Mouse (Mus musculus): ENCODE measurements around the gene Ptprc. TPM values are rescaled to one million over a fixed set of nuclear protein-coding genes. Genes with fewer than 3 reads are reported as not detected.

Gene Ptprc
- total RNA-seq, 1 experiment: 0.49 TPM

DNA sequence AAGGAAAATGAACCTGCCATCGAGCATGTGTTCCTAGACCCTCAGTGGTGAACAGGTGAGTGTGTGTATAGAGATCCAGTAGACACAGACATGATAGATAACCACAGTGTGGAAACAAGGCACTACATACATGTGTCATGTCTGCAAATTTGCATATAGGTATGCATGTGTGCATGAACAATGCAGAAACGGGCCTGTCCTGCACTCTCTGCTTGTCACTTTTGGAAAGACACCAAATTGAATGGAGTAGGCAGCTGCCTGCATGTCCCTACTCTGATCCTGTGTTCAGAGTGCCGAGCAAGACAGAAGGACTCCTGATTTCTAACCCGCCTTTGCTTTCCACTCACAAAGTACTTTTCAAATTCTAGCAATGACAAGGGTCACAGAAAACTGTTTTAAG lies 3.4 kb downstream of the Ptprc start:
- in situ Hi-C loops (cut with MboI; ENCODE audit: low sequenced_read_pairs in 2 of 2, unreplicated experiment in 2 of 2): no loop called here
- Histone ChIP-seq H3K4me1 (ENCODE audit: control insufficient read depth in 2 of 2, insufficient read depth in 2 of 2, low read length in 2 of 2, poor library complexity in 1 of 2) (no peaks in the 10 kb centered on the region), H3K27ac (ENCODE audit: insufficient read depth, low read depth, low read length, poor library complexity, severe bottlenecking) (no peak overlapping the region), H3K4me3 (ENCODE audit: insufficient read depth in 1 of 2, low read depth in 1 of 2, low read length in 2 of 2, poor library complexity in 1 of 2, severe bottlenecking in 1 of 2) (no peak overlapping the region), H3K36me3 (ENCODE audit: control insufficient read depth, insufficient read depth, low read length, poor library complexity, severe bottlenecking) (no peaks in the 10 kb centered on the region), H3K9me3 (ENCODE audit: control insufficient read depth, insufficient read depth, low read depth, low read length) (no peaks in the 10 kb centered on the region), H3K9ac (ENCODE audit: insufficient read depth, low read depth, low read length, poor library complexity, severe bottlenecking) (no peak overlapping the region)
- DNase-seq (ENCODE audit: low read depth, low spot score): no peak
- no peak for TF ChIP-seq HCFC1 (IDR thresholded peaks at IDR 0.05; ENCODE audit: borderline replicate concordance, insufficient read depth, low read length)
- no peak for TF ChIP-seq MAFK (IDR thresholded peaks at IDR 0.05; ENCODE audit: insufficient read depth, low read depth, low read length)
- TF ChIP-seq ZC3H11A (IDR thresholded peaks at IDR 0.05; ENCODE audit: borderline replicate concordance, low read depth, low read length): no peak
- no peak for TF ChIP-seq ZNF384 (IDR thresholded peaks at IDR 0.05; ENCODE audit: low read depth, low read length)
- TF ChIP-seq CHD2 (IDR thresholded peaks at IDR 0.05; ENCODE audit: low read depth, low read length): no peak

DNA sequence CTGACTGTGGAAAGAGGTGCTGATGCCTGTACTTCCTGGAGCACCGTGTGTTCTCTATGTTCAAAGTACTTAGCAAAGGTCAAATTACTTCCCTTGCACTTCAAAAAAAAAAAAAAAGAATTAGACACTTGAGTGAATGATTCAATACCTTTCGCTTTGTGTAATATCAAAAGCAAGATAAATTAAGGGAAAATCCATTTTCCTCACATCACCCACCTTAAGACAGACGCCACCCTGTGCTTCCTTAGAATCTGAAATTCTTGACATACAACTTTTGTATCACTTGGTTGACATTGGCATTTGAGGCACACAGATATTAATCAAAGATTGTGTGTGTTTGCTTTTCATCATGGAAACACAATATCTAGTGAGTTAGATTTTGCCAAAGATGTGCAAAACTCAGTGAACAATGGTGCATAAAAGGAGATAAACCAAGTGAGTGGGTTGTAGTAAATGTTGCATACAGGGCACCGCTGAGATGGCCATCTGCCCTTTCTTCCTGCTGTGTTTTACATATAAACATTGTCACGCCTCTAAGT lies 9.2 kb downstream of the Ptprc start:
- no peak overlapping the region for H3K27ac ChIP-seq (ENCODE audit: insufficient read depth, low read depth, low read length, poor library complexity, severe bottlenecking)
- no peak overlapping the region for H3K9ac ChIP-seq (ENCODE audit: insufficient read depth, low read depth, low read length, poor library complexity, severe bottlenecking)
- TF ChIP-seq CHD2 (IDR thresholded peaks at IDR 0.05; ENCODE audit: low read depth, low read length) (no peak), ZNF384 (IDR thresholded peaks at IDR 0.05; ENCODE audit: low read depth, low read length) (no peak), ZC3H11A (IDR thresholded peaks at IDR 0.05; ENCODE audit: borderline replicate concordance, low read depth, low read length) (no peak), MAFK (IDR thresholded peaks at IDR 0.05; ENCODE audit: insufficient read depth, low read depth, low read length) (no peak), HCFC1 (IDR thresholded peaks at IDR 0.05; ENCODE audit: borderline replicate concordance, insufficient read depth, low read length) (no peak)
- in situ Hi-C loops (cut with MboI; ENCODE audit: low sequenced_read_pairs in 2 of 2, unreplicated experiment in 2 of 2): no loop called here
- no peak for DNase-seq (ENCODE audit: low read depth, low spot score)
- no peaks in the 10 kb centered on the region for H3K9me3 ChIP-seq (ENCODE audit: control insufficient read depth, insufficient read depth, low read depth, low read length)
- H3K36me3 ChIP-seq (ENCODE audit: control insufficient read depth, insufficient read depth, low read length, poor library complexity, severe bottlenecking): no peaks in the 10 kb centered on the region
- no peak overlapping the region for H3K4me3 ChIP-seq (ENCODE audit: insufficient read depth in 1 of 2, low read depth in 1 of 2, low read length in 2 of 2, poor library complexity in 1 of 2, severe bottlenecking in 1 of 2)
- H3K4me1 ChIP-seq (ENCODE audit: control insufficient read depth in 2 of 2, insufficient read depth in 2 of 2, low read length in 2 of 2, poor library complexity in 1 of 2): no peaks in the 10 kb centered on the region

DNA sequence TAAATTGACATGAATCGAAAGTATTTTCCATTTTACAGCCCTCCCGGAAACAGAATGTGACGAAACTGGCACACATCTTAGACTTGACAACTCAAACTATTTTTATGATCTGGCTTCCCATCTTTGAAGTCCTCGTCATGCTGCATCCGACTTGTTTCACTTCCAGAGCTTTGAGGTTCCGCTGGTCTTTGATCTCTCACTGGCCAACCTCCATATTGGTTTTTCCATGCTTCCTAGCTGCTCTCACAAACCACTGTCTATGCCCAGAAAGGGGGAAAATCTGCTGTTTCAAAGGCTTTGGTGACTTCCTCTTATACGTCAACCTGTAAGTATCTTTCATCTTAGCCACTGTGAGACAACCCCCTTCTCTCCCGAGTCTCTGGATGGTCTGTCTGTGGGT lies 12.9 kb downstream of the Ptprc start:
- Histone ChIP-seq H3K9me3 (ENCODE audit: control insufficient read depth, insufficient read depth, low read depth, low read length) (no peaks in the 10 kb centered on the region), H3K9ac (ENCODE audit: insufficient read depth, low read depth, low read length, poor library complexity, severe bottlenecking) (no peak overlapping the region), H3K4me3 (ENCODE audit: insufficient read depth in 1 of 2, low read depth in 1 of 2, low read length in 2 of 2, poor library complexity in 1 of 2, severe bottlenecking in 1 of 2) (no peak overlapping the region), H3K27ac (ENCODE audit: insufficient read depth, low read depth, low read length, poor library complexity, severe bottlenecking) (no peak overlapping the region), H3K36me3 (ENCODE audit: control insufficient read depth, insufficient read depth, low read length, poor library complexity, severe bottlenecking) (no peaks in the 10 kb centered on the region), H3K4me1 (ENCODE audit: control insufficient read depth in 2 of 2, insufficient read depth in 2 of 2, low read length in 2 of 2, poor library complexity in 1 of 2) (no peaks in the 10 kb centered on the region)
- in situ Hi-C loops (cut with MboI; ENCODE audit: low sequenced_read_pairs in 2 of 2, unreplicated experiment in 2 of 2): no loop called here
- no peak for DNase-seq (ENCODE audit: low read depth, low spot score)
- no peak for TF ChIP-seq MAFK (IDR thresholded peaks at IDR 0.05; ENCODE audit: insufficient read depth, low read depth, low read length)
- TF ChIP-seq HCFC1 (IDR thresholded peaks at IDR 0.05; ENCODE audit: borderline replicate concordance, insufficient read depth, low read length): no peak
- no peak for TF ChIP-seq CHD2 (IDR thresholded peaks at IDR 0.05; ENCODE audit: low read depth, low read length)
- TF ChIP-seq ZC3H11A (IDR thresholded peaks at IDR 0.05; ENCODE audit: borderline replicate concordance, low read depth, low read length): no peak
- no peak for TF ChIP-seq ZNF384 (IDR thresholded peaks at IDR 0.05; ENCODE audit: low read depth, low read length)

DNA sequence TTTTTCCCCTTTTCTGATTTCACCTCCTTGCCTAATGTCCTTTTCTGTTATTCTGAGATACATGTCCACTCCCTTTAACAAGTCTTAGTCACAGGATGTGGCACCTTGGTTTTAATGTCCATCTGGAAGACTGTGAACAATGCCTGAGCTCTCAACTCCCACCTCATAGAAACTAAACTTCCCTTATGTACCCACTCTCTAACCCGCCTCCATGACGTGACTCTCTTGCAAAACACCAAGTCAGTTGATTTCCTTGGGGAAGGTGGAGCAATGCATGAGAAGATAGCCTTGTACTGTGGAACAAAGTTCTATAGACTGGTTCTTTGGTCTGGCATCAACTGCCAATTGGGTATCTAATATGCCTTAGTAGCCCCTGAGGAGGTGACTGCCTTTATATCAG lies 16.6 kb downstream of the Ptprc start:
- H3K4me3 ChIP-seq (ENCODE audit: insufficient read depth in 1 of 2, low read depth in 1 of 2, low read length in 2 of 2, poor library complexity in 1 of 2, severe bottlenecking in 1 of 2): no peak overlapping the region
- TF ChIP-seq ZNF384 (IDR thresholded peaks at IDR 0.05; ENCODE audit: low read depth, low read length): no peak
- no peak for TF ChIP-seq ZC3H11A (IDR thresholded peaks at IDR 0.05; ENCODE audit: borderline replicate concordance, low read depth, low read length)
- TF ChIP-seq MAFK (IDR thresholded peaks at IDR 0.05; ENCODE audit: insufficient read depth, low read depth, low read length): no peak
- no peak for TF ChIP-seq CHD2 (IDR thresholded peaks at IDR 0.05; ENCODE audit: low read depth, low read length)
- no peak for TF ChIP-seq HCFC1 (IDR thresholded peaks at IDR 0.05; ENCODE audit: borderline replicate concordance, insufficient read depth, low read length)
- DNase-seq (ENCODE audit: low read depth, low spot score): no peak
- no peak overlapping the region for H3K27ac ChIP-seq (ENCODE audit: insufficient read depth, low read depth, low read length, poor library complexity, severe bottlenecking)
- no peak overlapping the region for H3K9ac ChIP-seq (ENCODE audit: insufficient read depth, low read depth, low read length, poor library complexity, severe bottlenecking)
- H3K9me3 ChIP-seq (ENCODE audit: control insufficient read depth, insufficient read depth, low read depth, low read length): no peaks in the 10 kb centered on the region
- in situ Hi-C loops (cut with MboI; ENCODE audit: low sequenced_read_pairs in 2 of 2, unreplicated experiment in 2 of 2): no loop called here
- no peaks in the 10 kb centered on the region for H3K36me3 ChIP-seq (ENCODE audit: control insufficient read depth, insufficient read depth, low read length, poor library complexity, severe bottlenecking)
- peaks cover 0 to 2% of the 10 kb centered on the region in 2 experiments; a peak in 1 of 4 replicates for H3K4me1 ChIP-seq (ENCODE audit: control insufficient read depth in 2 of 2, insufficient read depth in 2 of 2, low read length in 2 of 2, poor library complexity in 1 of 2)

- in situ Hi-C loops (cut with MboI; ENCODE audit: low sequenced_read_pairs in 2 of 2, unreplicated experiment in 2 of 2): no loop called here
- Histone ChIP-seq H3K36me3 (ENCODE audit: control insufficient read depth, insufficient read depth, low read length, poor library complexity, severe bottlenecking) (no peaks in the 10 kb centered on the region), H3K9ac (ENCODE audit: insufficient read depth, low read depth, low read length, poor library complexity, severe bottlenecking) (no peak overlapping the region), H3K4me3 (ENCODE audit: insufficient read depth in 1 of 2, low read depth in 1 of 2, low read length in 2 of 2, poor library complexity in 1 of 2, severe bottlenecking in 1 of 2) (no peak overlapping the region), H3K27ac (ENCODE audit: insufficient read depth, low read depth, low read length, poor library complexity, severe bottlenecking) (no peak overlapping the region), H3K4me1 (ENCODE audit: control insufficient read depth in 2 of 2, insufficient read depth in 2 of 2, low read length in 2 of 2, poor library complexity in 1 of 2) (peaks cover 0 to 2% of the 10 kb centered on the region in 2 experiments; a peak in 1 of 4 replicates), H3K9me3 (ENCODE audit: control insufficient read depth, insufficient read depth, low read depth, low read length) (no peaks in the 10 kb centered on the region)
- no peak for DNase-seq (ENCODE audit: low read depth, low spot score)
- TF ChIP-seq CHD2 (IDR thresholded peaks at IDR 0.05; ENCODE audit: low read depth, low read length) (no peak), HCFC1 (IDR thresholded peaks at IDR 0.05; ENCODE audit: borderline replicate concordance, insufficient read depth, low read length) (no peak), MAFK (IDR thresholded peaks at IDR 0.05; ENCODE audit: insufficient read depth, low read depth, low read length) (no peak), ZNF384 (IDR thresholded peaks at IDR 0.05; ENCODE audit: low read depth, low read length) (no peak), ZC3H11A (IDR thresholded peaks at IDR 0.05; ENCODE audit: borderline replicate concordance, low read depth, low read length) (no peak)
Observed at GRCm38 (mm10) chr1:138158236-138158635, 17.3 kb downstream of the Ptprc start.
